In the genomic region with DNA sequence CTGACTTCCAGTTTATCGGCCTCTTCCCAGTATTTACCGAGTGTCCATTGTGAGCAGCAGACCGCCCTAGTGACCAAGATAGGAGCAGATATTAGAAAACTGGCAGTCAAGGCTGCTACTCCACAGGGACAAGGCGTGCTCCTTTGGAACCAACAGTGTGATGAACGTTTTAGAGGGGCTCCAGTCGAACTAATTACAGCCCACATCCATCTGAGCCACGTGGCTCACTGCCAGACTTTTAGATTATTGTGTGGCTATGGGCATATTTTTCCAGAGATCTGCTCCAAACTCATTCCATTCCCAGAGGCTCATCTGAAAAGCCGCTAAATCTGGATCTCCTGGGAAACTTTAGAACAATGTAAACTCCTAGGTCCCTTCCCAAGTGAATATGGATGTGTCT, we compare ENCODE assay signal across 16 mouse cellular contexts.
DNase-seq lines count a peak whose midpoint lies in the region; ATAC-seq lines count a peak whose summit lies in the region.
"Had no signal": no experiment of that assay in that cellular context is flagged by ENCODE, and none has a peak within 500 bp of the region (broad histone marks: within the 10 kb centered on the region; RNA-seq: fewer than 3 reads in every experiment).

No protein-coding gene starts in this region.

- 0 out of 2 replicates have a peak, but pooled peaks cover 3% of the 10 kb centered on the region for H3K4me1 ChIP-seq in forebrain, embryonic 15.5 days
- no peaks in the 10 kb centered on the region for H3K4me1 ChIP-seq in forebrain, embryonic 10.5 days
- H3K4me1 ChIP-seq in neural tube, embryonic 13.5 days (replicated peaks), result 0 out of 2 replicates have a peak, but pooled peaks cover 7% of the 10 kb centered on the region
- no peaks in the 10 kb centered on the region for H3K4me1 ChIP-seq in hindbrain, embryonic 15.5 days (replicated peaks)
- H3K4me1 ChIP-seq: limb, embryonic 12.5 days had no signal

- H3K4me2 ChIP-seq in forebrain, embryonic 15.5 days (replicated peaks), result no peak overlapping the region
- no peak overlapping the region for H3K4me2 ChIP-seq in neural tube, embryonic 13.5 days
- H3K4me2 ChIP-seq in hindbrain, embryonic 15.5 days, result no peak overlapping the region
- H3K4me2 ChIP-seq: limb, embryonic 12.5 days had no signal

- H3K9ac ChIP-seq in forebrain, embryonic 15.5 days (replicated peaks), result no peak overlapping the region
- H3K9ac ChIP-seq in neural tube, embryonic 13.5 days, result no peak overlapping the region
- no peak overlapping the region for H3K9ac ChIP-seq in hindbrain, embryonic 15.5 days
- H3K9ac ChIP-seq: limb, embryonic 12.5 days; liver, embryonic 14.5 days had no signal

- ATAC-seq in forebrain, embryonic 15.5 days (replicated peaks), result peak; percentile 43; the same call in 1 of the 2 replicates
- peak; percentile 32; the same call in 1 of the 2 replicates for ATAC-seq in neural tube, embryonic 13.5 days (ENCODE audit: low read depth)
- peak; percentile 45; the same call in 1 of the 2 replicates for ATAC-seq in hindbrain, embryonic 15.5 days (ENCODE audit: low FRiP score, low read depth)

- H3K27ac ChIP-seq in forebrain, embryonic 15.5 days (replicated peaks), result no peak overlapping the region
- H3K27ac ChIP-seq in forebrain, embryonic 10.5 days, result no peak overlapping the region
- H3K27ac ChIP-seq in neural tube, embryonic 13.5 days (replicated peaks), result no peak overlapping the region
- H3K27ac ChIP-seq in hindbrain, embryonic 15.5 days (replicated peaks), result no peak overlapping the region
- H3K27ac ChIP-seq: limb, embryonic 12.5 days; liver, embryonic 14.5 days had no signal

- no peaks in the 10 kb centered on the region for H3K36me3 ChIP-seq in forebrain, embryonic 15.5 days
- H3K36me3 ChIP-seq in forebrain, embryonic 10.5 days (replicated peaks), result no peaks in the 10 kb centered on the region
- H3K36me3 ChIP-seq in neural tube, embryonic 13.5 days, result no peaks in the 10 kb centered on the region
- no peaks in the 10 kb centered on the region for H3K36me3 ChIP-seq in hindbrain, embryonic 15.5 days
- H3K36me3 ChIP-seq: limb, embryonic 12.5 days had no signal

- DNase-seq in forebrain, embryonic 10.5 days (ENCODE audit: extremely low spot score, low spot score), result no peak
- DNase-seq in neural tube, embryonic 10.5 days (ENCODE audit: extremely low spot score, low spot score), result no peak
- DNase-seq in ovary, postnatal 36 days (ENCODE audit: low spot score), result no peak
- no peak for DNase-seq in gastrocnemius, postnatal 4 days (ENCODE audit: low spot score in 2 of 2)
- DNase-seq: adrenal gland, postnatal 14 days; cerebellum, adult 8-10 months; heart, adult 18-20 months; kidney, postnatal 4 days; retina, postnatal 1 day; spleen, adult 18-20 months; thymus, adult 18-20 months had no signal

- H3K27me3 ChIP-seq in forebrain, embryonic 15.5 days, result no peaks in the 10 kb centered on the region
- H3K27me3 ChIP-seq in forebrain, embryonic 10.5 days (ENCODE audit: poor library complexity, severe bottlenecking), result no peaks in the 10 kb centered on the region
- H3K27me3 ChIP-seq in neural tube, embryonic 13.5 days, result no peaks in the 10 kb centered on the region
- no peaks in the 10 kb centered on the region for H3K27me3 ChIP-seq in hindbrain, embryonic 15.5 days
- H3K27me3 ChIP-seq: limb, embryonic 12.5 days had no signal

- WGBS in forebrain, embryonic 15.5 days, result 51% methylated on average over 8 of the region's 8 CpGs
- WGBS in forebrain, embryonic 10.5 days, result 81% methylated on average over 8 of the region's 8 CpGs
- 51% methylated on average over 8 of the region's 8 CpGs for WGBS in neural tube, embryonic 13.5 days
- WGBS in hindbrain, embryonic 15.5 days, result 42% methylated on average over 8 of the region's 8 CpGs

- H3K9me3 ChIP-seq in forebrain, embryonic 15.5 days, result no peaks in the 10 kb centered on the region
- H3K9me3 ChIP-seq in forebrain, embryonic 10.5 days, result no peaks in the 10 kb centered on the region
- no peaks in the 10 kb centered on the region for H3K9me3 ChIP-seq in neural tube, embryonic 13.5 days
- H3K9me3 ChIP-seq in hindbrain, embryonic 15.5 days, result no peaks in the 10 kb centered on the region
- H3K9me3 ChIP-seq: limb, embryonic 12.5 days had no signal

- no peak overlapping the region for H3K4me3 ChIP-seq in forebrain, embryonic 15.5 days
- no peak overlapping the region for H3K4me3 ChIP-seq in forebrain, embryonic 10.5 days
- H3K4me3 ChIP-seq in neural tube, embryonic 13.5 days, result no peak overlapping the region
- no peak overlapping the region for H3K4me3 ChIP-seq in hindbrain, embryonic 15.5 days
- H3K4me3 ChIP-seq: limb, embryonic 12.5 days had no signal
